Mouse (Mus musculus): Measurements from ENCODE around the gene Prrx1. TPM values are rescaled to one million over a fixed set of nuclear protein-coding genes. Genes with fewer than 3 reads are reported as not detected.
A peak's percentile ranks its signal among the peaks of the same experiment; 100 is the strongest.

The Prrx1 gene
- polyA plus RNA-seq, 1 experiment from 2014 or later, result 0.04 TPM

GRCm38 (mm10) chr1:163344931-163345330 is 31.4 kb upstream of the Prrx1 start:
- POLR2A ChIA-PET, result no interaction called here
- peaks cover 4% of the 10 kb centered on the region for H3K27me3 ChIP-seq
- TF ChIP-seq CTCF (IDR thresholded peaks at IDR 0.05), result peak; percentile 48
- CTCF ChIA-PET, result no interaction called here
- DNase-seq (ENCODE audit: low read depth, low spot score), result no peak
- ATAC-seq, result no peak
- in situ Hi-C loops (cut with MboI; ENCODE audit: low pct_unique_long_range_greater_than_20kb), result no loop called here

DNA sequence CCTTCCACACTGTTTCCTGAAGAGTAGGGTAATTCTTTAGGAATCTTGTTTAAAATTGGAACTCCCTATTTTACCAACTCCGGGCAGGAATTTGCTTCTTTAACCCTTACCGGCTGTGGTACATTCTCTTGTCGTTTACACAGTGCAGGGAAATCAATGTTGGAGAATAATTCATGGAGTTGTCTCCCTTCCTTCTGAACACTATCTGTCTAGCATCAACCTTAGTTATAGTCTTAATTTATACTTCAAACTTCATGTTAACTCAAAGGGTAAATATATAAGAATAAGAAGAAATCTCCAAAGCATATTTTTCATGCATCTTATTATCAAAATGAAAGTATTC is 25.7 kb upstream of the Prrx1 start:
- DNase-seq (ENCODE audit: low read depth, low spot score) (no peak), ATAC-seq (no peak)
- ChIA-PET POLR2A (no interaction called here), CTCF (no interaction called here)
- TF ChIP-seq CTCF (IDR thresholded peaks at IDR 0.05), result no peak
- in situ Hi-C loops (cut with MboI; ENCODE audit: low pct_unique_long_range_greater_than_20kb), result no loop called here
- H3K27me3 ChIP-seq, result no peaks in the 10 kb centered on the region

GRCm38 (mm10) chr1:163338525-163339218 is 25.2 kb upstream of the Prrx1 start:
- ATAC-seq, result no peak

DNA sequence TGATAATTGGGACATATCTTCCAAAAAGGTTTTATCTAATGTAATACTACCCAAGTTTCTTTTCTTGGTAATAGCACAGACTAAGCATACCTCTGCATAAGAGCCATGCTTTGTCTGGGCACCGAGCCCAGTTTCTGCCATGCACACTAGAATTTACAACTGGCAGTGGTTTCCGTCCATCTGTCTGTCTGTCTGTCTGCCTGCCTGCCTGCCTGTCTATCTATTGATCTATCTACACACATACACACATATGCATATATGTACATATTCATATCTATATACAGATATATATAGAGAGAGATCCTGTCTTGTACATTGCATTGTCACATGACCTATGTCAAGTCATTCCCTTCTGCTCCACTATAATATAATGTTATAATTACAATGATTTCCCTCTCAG is 24.3 kb upstream of the Prrx1 start:
- TF ChIP-seq CTCF (IDR thresholded peaks at IDR 0.05), result no peak

More at GRCm38 (mm10) chr1:163338525-163339218, 25.2 kb upstream of the Prrx1 start:
- no peak for DNase-seq (ENCODE audit: low read depth, low spot score)
- H3K27me3 ChIP-seq, result no peaks in the 10 kb centered on the region
- ChIA-PET CTCF (no interaction called here), POLR2A (no interaction called here)
- in situ Hi-C loops (cut with MboI; ENCODE audit: low pct_unique_long_range_greater_than_20kb), result no loop called here
- TF ChIP-seq CTCF (IDR thresholded peaks at IDR 0.05), result no peak

GRCm38 (mm10) chr1:163327279-163327678 is 13.8 kb upstream of the Prrx1 start:
- ChIA-PET POLR2A (no interaction called here), CTCF (no interaction called here)
- in situ Hi-C loops (cut with MboI; ENCODE audit: low pct_unique_long_range_greater_than_20kb), result no loop called here
- no peaks in the 10 kb centered on the region for H3K27me3 ChIP-seq
- ATAC-seq (no peak), DNase-seq (ENCODE audit: low read depth, low spot score) (no peak)
- TF ChIP-seq CTCF (IDR thresholded peaks at IDR 0.05), result no peak

More for the DNA sequence above, 24.3 kb upstream of the Prrx1 start:
- in situ Hi-C loops (cut with MboI; ENCODE audit: low pct_unique_long_range_greater_than_20kb), result no loop called here
- no peaks in the 10 kb centered on the region for H3K27me3 ChIP-seq
- CTCF ChIA-PET, result no interaction called here
- DNase-seq (ENCODE audit: low read depth, low spot score) (no peak), ATAC-seq (no peak)
- POLR2A ChIA-PET, result no interaction called here

DNA sequence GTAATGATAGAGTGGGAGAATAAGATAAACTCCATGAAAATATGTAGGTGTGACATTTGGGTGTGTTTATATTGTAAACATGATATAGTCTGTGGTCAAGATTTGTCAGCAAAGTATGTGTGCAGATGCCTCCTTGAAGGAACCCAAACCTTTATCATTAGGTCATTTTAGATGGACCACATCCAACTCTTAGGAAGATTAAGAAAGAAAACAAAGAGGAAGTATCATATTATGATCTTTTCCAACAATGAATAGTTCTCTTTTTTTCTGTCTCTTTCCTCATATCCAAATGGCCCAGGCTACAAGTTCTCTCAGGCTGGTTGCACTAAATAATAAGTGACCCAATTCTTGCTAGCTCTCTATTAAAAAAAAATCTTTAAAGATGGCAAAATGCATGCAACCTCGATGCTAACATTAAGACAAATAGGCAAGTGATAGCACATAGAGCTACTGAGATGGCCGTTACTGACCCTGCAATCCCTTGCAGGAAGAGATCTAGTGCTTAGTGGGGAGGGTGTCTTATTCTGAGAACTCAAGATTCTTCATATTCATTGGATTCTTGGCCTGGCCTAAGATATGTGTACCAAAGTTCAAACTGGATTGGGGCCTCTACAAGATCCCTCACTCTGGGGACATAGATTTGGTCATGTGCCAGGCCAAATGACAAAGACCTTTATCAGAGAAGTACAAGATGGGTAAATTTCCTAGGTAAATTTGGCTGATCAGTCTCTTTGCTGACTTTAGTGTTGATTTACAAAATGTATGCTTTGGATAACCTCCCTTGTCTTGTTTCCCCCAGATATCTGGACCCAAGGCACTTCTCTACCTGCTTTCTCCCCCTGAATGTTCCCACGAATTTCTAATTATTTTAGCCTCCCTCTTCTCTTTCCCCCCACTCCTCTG is 6.4 kb upstream of the Prrx1 start:
- no peak for ATAC-seq
- no peak for DNase-seq (ENCODE audit: low read depth, low spot score)
- POLR2A ChIA-PET, result no interaction called here
- in situ Hi-C loops (cut with MboI; ENCODE audit: low pct_unique_long_range_greater_than_20kb), result no loop called here
- H3K27me3 ChIP-seq, result no peaks in the 10 kb centered on the region
- CTCF ChIA-PET, result interaction anchor here (1.0 to 1.5 kb wide), 2 partner anchors 10 kb away, joined by 3 read pairs; no protein-coding TSS in a partner anchor
- no peak for TF ChIP-seq CTCF (IDR thresholded peaks at IDR 0.05)

DNA sequence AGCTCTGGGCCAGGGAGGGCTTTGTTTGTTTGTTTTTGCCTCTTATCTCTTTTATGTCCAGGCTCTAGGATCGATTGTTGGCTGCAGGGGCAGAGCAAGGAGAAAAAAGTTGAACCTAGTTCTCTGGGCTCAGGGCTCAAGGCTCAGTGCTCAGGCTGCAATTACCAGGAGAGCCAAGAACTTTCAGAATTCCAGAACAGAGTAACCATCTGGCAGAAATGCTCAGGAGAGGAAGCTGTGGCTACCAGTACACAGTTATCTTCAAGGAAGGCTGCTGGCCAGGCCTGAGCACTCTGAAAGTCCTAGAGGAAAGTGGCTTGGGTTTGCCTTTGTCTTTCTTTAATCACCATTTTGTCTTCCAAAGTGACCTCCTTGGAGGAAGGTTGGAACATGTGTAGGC is 3.4 kb upstream of the Prrx1 start:
- in situ Hi-C loops (cut with MboI; ENCODE audit: low pct_unique_long_range_greater_than_20kb), result no loop called here

DNA sequence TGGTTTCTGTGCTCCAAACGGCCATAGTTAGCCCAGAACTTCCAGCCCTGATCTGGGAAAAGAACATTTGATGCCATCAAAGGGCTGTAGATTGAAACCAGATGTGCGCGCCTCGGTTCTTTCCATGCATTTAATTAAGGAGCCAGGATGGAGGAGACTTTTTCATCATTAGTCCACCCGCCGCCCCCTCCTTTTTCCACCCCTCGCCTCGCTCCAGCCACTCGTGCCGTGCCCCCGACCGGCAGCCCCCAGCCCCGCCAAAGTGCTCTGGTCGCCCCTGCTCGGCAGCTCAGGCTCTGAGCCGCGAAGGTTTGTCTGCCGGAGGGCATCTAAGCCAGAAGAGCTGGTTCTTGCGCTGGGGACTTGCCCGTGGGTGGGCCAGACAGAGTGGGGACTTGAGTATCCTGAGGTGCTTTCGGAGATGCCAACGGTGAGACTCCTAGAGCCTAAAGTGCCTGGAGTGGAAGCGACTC is 1.4 kb upstream of the Prrx1 start:
- ATAC-seq, result no peak

More for the DNA sequence above, 3.4 kb upstream of the Prrx1 start:
- ChIA-PET POLR2A (no interaction called here), CTCF (interaction anchor here (1.0 to 1.6 kb wide), 2 partner anchors 11 to 15 kb away, joined by 3 read pairs; no protein-coding TSS in a partner anchor)
- peaks cover 8% of the 10 kb centered on the region for H3K27me3 ChIP-seq
- ATAC-seq (no peak), DNase-seq (ENCODE audit: low read depth, low spot score) (no peak)
- no peak for TF ChIP-seq CTCF (IDR thresholded peaks at IDR 0.05)

DNA sequence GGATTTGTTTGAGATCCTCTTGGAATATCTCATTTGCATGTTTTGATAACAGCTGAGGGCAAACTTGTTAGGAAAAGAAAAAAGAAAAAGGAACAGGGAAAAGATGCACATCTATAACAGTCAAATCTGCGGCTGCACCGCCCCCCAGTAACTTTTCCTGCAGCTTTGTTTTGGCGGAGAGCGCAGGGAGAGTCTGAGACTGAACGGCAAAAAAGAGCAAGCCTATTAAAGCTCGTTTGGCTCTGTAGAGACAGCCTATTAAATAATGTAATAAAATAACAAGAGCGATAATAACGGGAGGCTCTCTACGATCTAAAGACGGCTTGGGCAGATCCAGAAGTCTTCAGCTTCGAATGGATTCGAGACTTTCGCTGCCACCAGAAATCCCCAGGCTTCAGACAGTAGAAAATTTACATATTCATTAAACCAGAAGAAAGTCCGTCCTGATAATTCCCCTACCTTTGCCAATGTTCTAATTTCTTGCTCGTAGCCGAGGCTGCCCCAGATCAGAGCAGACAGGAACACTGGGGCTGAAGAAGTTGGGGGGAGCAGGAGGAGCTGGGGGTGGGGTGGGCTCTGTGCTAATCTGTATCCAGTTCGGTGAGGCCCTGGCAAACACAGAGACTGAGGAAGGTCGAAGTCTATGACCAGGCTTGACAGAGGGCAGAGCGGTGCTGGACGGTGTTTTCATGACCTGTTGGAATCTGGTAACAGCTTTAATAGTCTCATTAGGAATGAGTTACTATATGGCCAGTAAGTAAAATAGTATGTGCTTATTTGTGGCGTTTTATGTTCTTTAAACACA is 613 bp upstream of the Prrx1 start:
- POLR2A ChIA-PET, result no interaction called here
- CTCF ChIA-PET, result interaction anchor here (1.3 kb wide), 1 partner anchor 16 kb away, joined by 3 read pairs; no protein-coding TSS in a partner anchor
- in situ Hi-C loops (cut with MboI; ENCODE audit: low pct_unique_long_range_greater_than_20kb), result no loop called here
- no peak for ATAC-seq
- no peak for TF ChIP-seq CTCF (IDR thresholded peaks at IDR 0.05)
- DNase-seq (ENCODE audit: low read depth, low spot score), result no peak
- H3K27me3 ChIP-seq, result peaks cover 18% of the 10 kb centered on the region

More for the DNA sequence above, 1.4 kb upstream of the Prrx1 start:
- H3K27me3 ChIP-seq, result peaks cover 18% of the 10 kb centered on the region
- in situ Hi-C loops (cut with MboI; ENCODE audit: low pct_unique_long_range_greater_than_20kb), result no loop called here
- ChIA-PET POLR2A (no interaction called here), CTCF (no interaction called here)
- DNase-seq (ENCODE audit: low read depth, low spot score), result no peak
- TF ChIP-seq CTCF (IDR thresholded peaks at IDR 0.05), result no peak

Data from Patski (cell line).